Mouse (Mus musculus) layer of hippocampus, adult 8-10 months (tissue): ENCODE results near the gene Skint1. TPM values are rescaled to one million over a fixed set of nuclear protein-coding genes. Genes with fewer than 3 reads are reported as not detected.
"Not testable (repeated sequence)": the region's sequence is repeated elsewhere in the genome, so short reads cannot be mapped to it uniquely, and the experiment has no call there.

Experiments
- DNase-seq, 2 experiments: peaks; one replicate each; pipeline ENCODE4 v3.0.0; 2022; ENCODE audit warnings: low spot score in 2 of 2
- total RNA-seq, 4 experiments: library from RNA; stranded (reverse); gene quantifications; 2 replicates each; pipeline ENCODE4 v1.2.4; 2022

Gene Skint1
- total RNA-seq: 1 to 10 TPM in 1 of 4 experiments, under 1 TPM in 1, not detected in 2; 0.58 to 1.2 TPM

DNA sequence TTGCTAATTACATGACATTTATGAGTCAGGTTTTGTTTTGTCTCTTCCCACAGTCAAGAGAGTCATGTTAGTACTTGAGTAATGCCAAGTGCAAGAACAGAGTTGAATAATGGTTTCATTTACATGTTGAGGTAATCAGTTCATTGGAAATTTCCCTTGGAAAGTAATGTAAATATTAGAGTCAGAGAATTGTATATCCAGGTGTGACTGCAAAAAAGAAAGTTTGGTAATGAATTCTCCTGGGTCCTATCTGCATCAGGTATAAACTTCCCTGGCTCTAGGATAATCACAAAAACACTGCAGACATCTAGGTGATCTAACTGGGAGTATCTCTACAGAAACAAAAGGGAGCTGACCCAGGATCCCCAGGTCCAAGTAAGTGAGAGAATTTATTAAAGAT, at the start of gene Skint1:
Gene Skint1, plus strand, starts transcription at position 301 of the 400 bp plus-strand sequence.
- DNase-seq: no peak

DNA sequence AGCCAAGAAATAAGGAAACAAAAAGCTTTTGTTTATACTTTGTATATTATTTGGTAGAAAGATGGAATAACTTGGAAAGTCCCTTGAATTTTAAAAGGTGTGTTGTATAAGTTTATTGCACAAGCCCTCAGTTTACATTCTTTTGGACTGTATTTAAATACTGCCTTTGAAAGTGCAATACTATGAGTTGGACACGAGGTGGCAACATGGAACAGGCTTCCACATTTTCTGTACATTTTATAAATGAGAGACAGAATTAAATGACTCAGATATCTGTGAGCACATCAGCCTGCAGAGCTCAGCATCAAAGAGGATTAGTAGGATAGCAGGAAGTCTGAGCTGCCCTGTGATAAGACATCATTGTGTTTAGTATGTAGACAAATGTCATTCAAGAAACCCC, 44.8 kb upstream of the Skint1 start:
- no peak for DNase-seq

- DNase-seq: not testable (repeated sequence)
Observed at GRCm38 (mm10) chr4:111963241-111963640, 42.8 kb upstream of the Skint1 start.

DNA sequence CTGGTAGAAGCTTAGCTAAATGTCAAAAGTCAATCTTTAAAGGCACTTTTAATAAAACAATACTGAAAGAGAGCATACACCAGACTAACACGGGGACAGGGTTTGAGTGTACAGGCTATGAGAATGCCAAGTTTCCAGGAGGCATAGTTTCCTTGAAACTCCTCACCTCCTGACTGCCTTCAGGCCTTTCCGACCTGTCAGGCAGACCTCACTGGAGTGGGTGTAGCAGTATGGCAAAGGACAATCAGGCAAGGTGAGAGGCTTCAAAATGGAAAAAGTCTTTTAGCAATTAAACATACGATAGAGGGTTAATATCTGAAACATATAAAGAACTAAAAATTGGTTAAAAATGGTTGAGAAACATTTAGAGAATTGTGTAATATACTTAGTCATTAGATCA, 42.4 kb upstream of the Skint1 start:
- no peak for DNase-seq

GRCm38 (mm10) chr4:111972623-111973022, 33.4 kb upstream of the Skint1 start, which contains the start of gene Skint7:
TSS of gene Skint7 (plus strand) at chr4:111972923.
- no peak for DNase-seq

DNA sequence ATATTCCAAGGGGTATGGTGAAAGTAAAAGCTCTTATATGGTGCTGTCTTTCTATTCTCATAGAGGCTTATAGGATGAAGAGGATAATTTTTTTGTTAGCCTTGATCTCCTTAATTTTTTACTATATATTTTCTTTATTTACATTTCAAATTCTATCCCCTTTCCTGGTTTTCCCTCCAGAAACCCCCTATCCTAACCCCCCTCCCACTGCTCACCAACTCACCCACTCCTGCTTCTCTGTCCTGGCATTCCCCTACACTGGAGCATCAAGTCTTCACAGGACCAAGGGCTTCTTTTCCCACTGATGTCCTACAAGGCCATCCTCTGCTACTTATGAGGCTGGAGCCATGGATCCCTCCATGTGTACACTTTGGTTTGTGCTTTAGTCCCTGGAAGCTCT, 65.6 kb downstream of the Skint1 start, which contains the start of gene Skint4:
Gene Skint4, plus strand, starts transcription at position 301 of the 400 bp plus-strand sequence.
- DNase-seq: no peak

Other genes with a start within 250 kb of the Skint1 start
- gene Slc5a9, start 103.4 kb upstream of the Skint1 start, total RNA-seq: not detected
- gene Skint8, start 86.9 kb upstream of the Skint1 start, total RNA-seq: under 1 TPM in 1 of 4 experiments, not detected in 3; 0.14 TPM
- under 1 TPM in 3 of 4 experiments, not detected in 1; 0.30 to 0.97 (median 0.45) TPM for gene Skint7, start 33.3 kb upstream of the Skint1 start, total RNA-seq
- gene Skint4, start 65.7 kb downstream of the Skint1 start, total RNA-seq: not detected
- not detected for gene Skint3, start 226.0 kb downstream of the Skint1 start, total RNA-seq